Mouse (Mus musculus): ENCODE measurements around the gene Pcca. TPM values are rescaled to one million over a fixed set of nuclear protein-coding genes. Genes with fewer than 3 reads are reported as not detected.

Pcca gene
- polyA plus RNA-seq, 1 experiment, result 15.6 TPM

GRCm38 (mm10) chr14:122633416-122633815 lies 99.3 kb downstream of the Pcca start:
- 71% methylated on average over 2 of the region's 2 CpGs for WGBS
- DNase-seq (ENCODE audit: low read depth, low spot score), result no peak

- WGBS, result 51% methylated on average over 6 of the region's 6 CpGs
- no peak for DNase-seq (ENCODE audit: low read depth, low spot score)
These were observed 102.5 kb downstream of the Pcca start for GRCm38 (mm10) chr14:122636601-122637000.

GRCm38 (mm10) chr14:122637798-122638555 lies 103.9 kb downstream of the Pcca start:
- 71% methylated on average over 5 of the region's 5 CpGs for WGBS
- no peak for DNase-seq (ENCODE audit: low read depth, low spot score)

- no peak for DNase-seq (ENCODE audit: low read depth, low spot score)
- WGBS, result 89% methylated on average over 2 of the region's 2 CpGs
These were observed 105.1 kb downstream of the Pcca start for GRCm38 (mm10) chr14:122639168-122639720.

- no peak for DNase-seq (ENCODE audit: low read depth, low spot score)
- 94% methylated on average over 1 of the region's 1 CpGs for WGBS
These were observed 108.3 kb downstream of the Pcca start for GRCm38 (mm10) chr14:122642432-122642831.

- WGBS, result 83% methylated on average over 1 of the region's 1 CpGs
- no peak for DNase-seq (ENCODE audit: low read depth, low spot score)
These were observed 114.1 kb downstream of the Pcca start for GRCm38 (mm10) chr14:122648214-122648613.

GRCm38 (mm10) chr14:122649336-122649950 lies 115.3 kb downstream of the Pcca start:
- no peak for DNase-seq (ENCODE audit: low read depth, low spot score)
- 88% methylated on average over 3 of the region's 3 CpGs for WGBS

- DNase-seq (ENCODE audit: low read depth, low spot score), result no peak
- 95% methylated on average over 2 of the region's 2 CpGs for WGBS
These were observed 117.6 kb downstream of the Pcca start for GRCm38 (mm10) chr14:122651681-122652080.

- 87% methylated on average over 3 of the region's 3 CpGs for WGBS
- no peak for DNase-seq (ENCODE audit: low read depth, low spot score)
These were observed 141.5 kb downstream of the Pcca start for GRCm38 (mm10) chr14:122675661-122676060.

GRCm38 (mm10) chr14:122683645-122684044 lies 149.5 kb downstream of the Pcca start:
- 76% methylated on average over 1 of the region's 1 CpGs for WGBS
- DNase-seq (ENCODE audit: low read depth, low spot score), result no peak

- no peak for DNase-seq (ENCODE audit: low read depth, low spot score)
- WGBS, result 88% methylated on average over 4 of the region's 4 CpGs
These were observed 150.1 kb downstream of the Pcca start for GRCm38 (mm10) chr14:122684250-122684649.

GRCm38 (mm10) chr14:122684811-122685210 lies 150.7 kb downstream of the Pcca start:
- DNase-seq (ENCODE audit: low read depth, low spot score), result no peak
- WGBS, result 10% methylated on average over 2 of the region's 2 CpGs

GRCm38 (mm10) chr14:122687398-122687797 lies 153.3 kb downstream of the Pcca start:
- WGBS, result 93% methylated on average over 7 of the region's 7 CpGs

GRCm38 (mm10) chr14:122688378-122688777 lies 154.3 kb downstream of the Pcca start:
- 91% methylated on average over 4 of the region's 4 CpGs for WGBS
- no peak for DNase-seq (ENCODE audit: low read depth, low spot score)

More at GRCm38 (mm10) chr14:122687398-122687797, 153.3 kb downstream of the Pcca start:
- DNase-seq (ENCODE audit: low read depth, low spot score), result no peak

GRCm38 (mm10) chr14:122689136-122689815 lies 155.2 kb downstream of the Pcca start:
- no peak for DNase-seq (ENCODE audit: low read depth, low spot score)
- WGBS, result 67% methylated on average over 17 of the region's 17 CpGs

GRCm38 (mm10) chr14:122691555-122691954 lies 157.4 kb downstream of the Pcca start:
- 100% methylated on average over 1 of the region's 1 CpGs for WGBS
- no peak for DNase-seq (ENCODE audit: low read depth, low spot score)

- DNase-seq (ENCODE audit: low read depth, low spot score), result no peak
- 36% methylated on average over 1 of the region's 1 CpGs for WGBS
These were observed 166.2 kb downstream of the Pcca start for GRCm38 (mm10) chr14:122700333-122700732.

- 89% methylated on average over 5 of the region's 5 CpGs for WGBS
- DNase-seq (ENCODE audit: low read depth, low spot score), result no peak
These were observed 179.7 kb downstream of the Pcca start for GRCm38 (mm10) chr14:122713793-122714192.

- 65% methylated on average over 1 of the region's 1 CpGs for WGBS
- no peak for DNase-seq (ENCODE audit: low read depth, low spot score)
These were observed 180.8 kb downstream of the Pcca start for GRCm38 (mm10) chr14:122714911-122715310.

GRCm38 (mm10) chr14:122716057-122716456 lies 181.9 kb downstream of the Pcca start:
- no peak for DNase-seq (ENCODE audit: low read depth, low spot score)
